Mouse (Mus musculus) MEL (cell line): ENCODE data around the gene Ggcx. TPM values are rescaled to one million over a fixed set of nuclear protein-coding genes. Genes with fewer than 3 reads are reported as not detected.

ENCODE experiments used
- DNase-seq: peaks from one replicate; pipeline ENCODE4 v3.0.0; 2011; ENCODE audit warnings: low read depth, low spot score
- H3K27ac ChIP-seq: 2 replicates; pipeline ENCODE4 v1.5.1; 2012; ENCODE audit warnings: low read depth, mild to moderate bottlenecking, control low read depth, low read length, moderate library complexity; ENCODE audit not compliant: control insufficient read depth
- H3K27me3 ChIP-seq, 2 experiments: fragments of 150-350 bp in 1 of 2; sonication (generic) in 1 of 2; 2 replicates each; pipeline ENCODE4 v1.6.1; 2012; ENCODE audit warnings: low read length in 2 of 2, mild to moderate bottlenecking in 2 of 2, improper control_type of control experiment in 1 of 2, moderate library complexity in 1 of 2; ENCODE audit not compliant: insufficient read depth in 2 of 2, control insufficient read depth in 1 of 2
- H3K36me3 ChIP-seq, 2 experiments: 2 replicates each; pipeline ENCODE4 v1.6.1; 2012 to 2014; ENCODE audit warnings: low read length in 2 of 2, improper control_type of control experiment in 1 of 2, inconsistent platforms in 1 of 2, mild to moderate bottlenecking in 1 of 2; ENCODE audit not compliant: insufficient read depth in 2 of 2, control insufficient read depth in 1 of 2
- H3K4me1 ChIP-seq, 2 experiments: fragments of 150-350 bp in 1 of 2; sonication (generic) in 1 of 2; 2 replicates each; pipeline ENCODE4 v1.6.1; 2012; ENCODE audit warnings: low read length in 2 of 2, improper control_type of control experiment in 1 of 2, mild to moderate bottlenecking in 1 of 2; ENCODE audit not compliant: insufficient read depth in 2 of 2, control insufficient read depth in 1 of 2
- H3K4me3 ChIP-seq, 2 experiments: fragments of 150-350 bp in 1 of 2; sonication (generic) in 1 of 2; 2 replicates each; pipeline ENCODE4 v1.5.1; 2012; ENCODE audit warnings: low read depth in 2 of 2, low read length in 2 of 2, mild to moderate bottlenecking in 2 of 2, moderate library complexity in 2 of 2, control low read depth in 1 of 2, improper control_type of control experiment in 1 of 2; ENCODE audit not compliant: control insufficient read depth in 1 of 2, insufficient read depth in 1 of 2
- H3K79me2 ChIP-seq: 2 replicates; pipeline ENCODE4 v1.6.1; 2012; ENCODE audit warnings: mild to moderate bottlenecking, low read length, moderate library complexity; ENCODE audit not compliant: control insufficient read depth, poor library complexity, insufficient read depth
- H3K9ac ChIP-seq: 2 replicates; pipeline ENCODE4 v1.6.1; 2012; ENCODE audit warnings: low read depth, mild to moderate bottlenecking, control low read depth, low read length, moderate library complexity; ENCODE audit not compliant: control insufficient read depth, poor library complexity, severe bottlenecking
- H3K9me3 ChIP-seq: fragments of 150-350 bp; sonication (generic); replicated peaks from 2 replicates; pipeline ENCODE4 v1.6.1; 2012; ENCODE audit warnings: mild to moderate bottlenecking, low read length, improper control_type of control experiment, moderate library complexity; ENCODE audit not compliant: insufficient read depth
- BHLHE40 ChIP-seq: IDR thresholded peaks from 2 replicates; pipeline ENCODE4 v1.6.1; 2012; ENCODE audit warnings: low read depth, mild to moderate bottlenecking, inconsistent platforms, low read length, improper control_type of control experiment, borderline replicate concordance
- CHD1 ChIP-seq: IDR thresholded peaks from 2 replicates; pipeline ENCODE4 v1.6.1; 2012; ENCODE audit warnings: low read depth, mild to moderate bottlenecking, inconsistent platforms, low read length, improper control_type of control experiment
- CTCF ChIP-seq, 3 experiments: IDR thresholded peaks in 2 of 3; conservative IDR thresholded peaks in 1 of 3; 2 replicates each; pipeline ENCODE4 v1.5.1; 2011 to 2012; ENCODE audit warnings: low read length in 3 of 3, low read depth in 2 of 3, mild to moderate bottlenecking in 2 of 3, improper control_type of control experiment in 1 of 3, inconsistent platforms in 1 of 3, mixed read lengths in 1 of 3, moderate library complexity in 1 of 3; ENCODE audit not compliant: control insufficient read depth in 1 of 3, insufficient read depth in 1 of 3, poor library complexity in 1 of 3, severe bottlenecking in 1 of 3
- E2F4 ChIP-seq: IDR thresholded peaks from 2 replicates; pipeline ENCODE4 v1.6.1; 2011; ENCODE audit warnings: low read depth, low read length, improper control_type of control experiment, borderline replicate concordance
- ELF1 ChIP-seq: IDR thresholded peaks from 2 replicates; pipeline ENCODE4 v1.6.1; 2014; ENCODE audit warnings: low read depth, mild to moderate bottlenecking, inconsistent platforms, low read length, improper control_type of control experiment, moderate library complexity
- EP300 ChIP-seq, 2 experiments: IDR thresholded peaks; 2 replicates each; pipeline ENCODE4 v1.6.1; 2011; ENCODE audit warnings: improper control_type of control experiment in 2 of 2, low read length in 2 of 2, low read depth in 1 of 2, mild to moderate bottlenecking in 1 of 2
- ETS1 ChIP-seq: IDR thresholded peaks from 2 replicates; pipeline ENCODE4 v1.6.1; 2012; ENCODE audit warnings: low read depth, mild to moderate bottlenecking, inconsistent platforms, low read length, improper control_type of control experiment, moderate library complexity
- GABPA ChIP-seq: IDR thresholded peaks from 2 replicates; pipeline ENCODE4 v1.6.1; 2012; ENCODE audit warnings: low read depth, mild to moderate bottlenecking, inconsistent platforms, low read length, improper control_type of control experiment, moderate library complexity
- GATA1 ChIP-seq: IDR thresholded peaks from 2 replicates; pipeline ENCODE4 v1.6.1; 2011; ENCODE audit warnings: low read depth, low read length, improper control_type of control experiment
- HCFC1 ChIP-seq: IDR thresholded peaks from 2 replicates; pipeline ENCODE4 v1.6.1; 2012; ENCODE audit warnings: low read depth, mild to moderate bottlenecking, inconsistent platforms, low read length, improper control_type of control experiment, moderate library complexity
- JUND ChIP-seq: IDR thresholded peaks from 2 replicates; pipeline ENCODE4 v1.6.1; 2011; ENCODE audit warnings: low read depth, mild to moderate bottlenecking, improper control_type of control experiment, low read length
- KAT2A ChIP-seq: conservative IDR thresholded peaks from 2 replicates; pipeline ENCODE4 v1.6.1; 2012; ENCODE audit warnings: low read depth, low read length, improper control_type of control experiment, inconsistent platforms
- MAFK ChIP-seq: IDR thresholded peaks from 2 replicates; pipeline ENCODE4 v1.6.1; 2011; ENCODE audit warnings: low read depth, mild to moderate bottlenecking, low read length, improper control_type of control experiment, borderline replicate concordance
- MAX ChIP-seq: IDR thresholded peaks from 2 replicates; pipeline ENCODE4 v1.6.1; 2011; ENCODE audit warnings: low read length, improper control_type of control experiment
- MAZ ChIP-seq: IDR thresholded peaks from 2 replicates; pipeline ENCODE4 v1.6.1; 2012; ENCODE audit warnings: low read depth, mild to moderate bottlenecking, inconsistent platforms, low read length, improper control_type of control experiment
- MXI1 ChIP-seq: IDR thresholded peaks from 2 replicates; pipeline ENCODE4 v1.6.1; 2011; ENCODE audit warnings: mild to moderate bottlenecking, low read depth, low read length, improper control_type of control experiment
- MYB ChIP-seq: IDR thresholded peaks from 2 replicates; pipeline ENCODE4 v1.6.1; 2011; ENCODE audit warnings: mild to moderate bottlenecking, low read depth, low read length, improper control_type of control experiment
- MYC ChIP-seq: IDR thresholded peaks from 2 replicates; pipeline ENCODE4 v1.6.1; 2011; ENCODE audit warnings: low read depth, mild to moderate bottlenecking, low read length, improper control_type of control experiment, moderate library complexity
- NELFE ChIP-seq: IDR thresholded peaks from 2 replicates; pipeline ENCODE4 v1.6.1; 2011; ENCODE audit warnings: low read depth, low read length, improper control_type of control experiment
- NRF1 ChIP-seq: IDR thresholded peaks from 2 replicates; pipeline ENCODE4 v1.6.1; 2014; ENCODE audit warnings: low read depth, mild to moderate bottlenecking, inconsistent platforms, low read length, improper control_type of control experiment, moderate library complexity; ENCODE audit not compliant: poor library complexity, insufficient read depth, severe bottlenecking
- POLR2A ChIP-seq, 2 experiments: IDR thresholded peaks; 2 replicates each; pipeline ENCODE4 v1.6.1; 2011 to 2012; ENCODE audit warnings: low read length in 2 of 2, mild to moderate bottlenecking in 2 of 2, control low read depth in 1 of 2, improper control_type of control experiment in 1 of 2, low read depth in 1 of 2, moderate library complexity in 1 of 2; ENCODE audit not compliant: control insufficient read depth in 1 of 2, insufficient read depth in 1 of 2, poor library complexity in 1 of 2
- POLR2AphosphoS2 ChIP-seq: IDR thresholded peaks from 2 replicates; pipeline ENCODE4 v1.6.1; 2011; ENCODE audit warnings: low read length, improper control_type of control experiment
- POLR2AphosphoS5 ChIP-seq: IDR thresholded peaks from 2 replicates; pipeline ENCODE4 v1.6.1; 2012; ENCODE audit warnings: low read depth, borderline replicate concordance, mild to moderate bottlenecking, inconsistent platforms, low read length, moderate library complexity, mixed read lengths
- RAD21 ChIP-seq: IDR thresholded peaks from 2 replicates; pipeline ENCODE4 v1.6.1; 2011; ENCODE audit warnings: mild to moderate bottlenecking, low read depth, low read length, improper control_type of control experiment
- RCOR1 ChIP-seq: IDR thresholded peaks from 2 replicates; pipeline ENCODE4 v1.6.1; 2012; ENCODE audit warnings: low read depth, mild to moderate bottlenecking, inconsistent platforms, low read length, improper control_type of control experiment
- SIN3A ChIP-seq: IDR thresholded peaks from 2 replicates; pipeline ENCODE4 v1.6.1; 2012; ENCODE audit warnings: low read length, improper control_type of control experiment, inconsistent platforms
- SMC3 ChIP-seq: IDR thresholded peaks from 2 replicates; pipeline ENCODE4 v1.6.1; 2011; ENCODE audit warnings: low read depth, low read length, improper control_type of control experiment
- TAL1 ChIP-seq: IDR thresholded peaks from 2 replicates; pipeline ENCODE4 v1.6.1; 2012; ENCODE audit warnings: mild to moderate bottlenecking, inconsistent platforms, low read length, moderate library complexity, mixed read lengths
- TBP ChIP-seq: IDR thresholded peaks from 2 replicates; pipeline ENCODE4 v1.8.0; 2011; ENCODE audit warnings: low read depth, low read length, improper control_type of control experiment
- TCF12 ChIP-seq: IDR thresholded peaks from 2 replicates; pipeline ENCODE4 v1.6.1; 2014; ENCODE audit warnings: low read depth, mild to moderate bottlenecking, inconsistent platforms, low read length, improper control_type of control experiment, moderate library complexity
- UBTF ChIP-seq: IDR thresholded peaks from 2 replicates; pipeline ENCODE4 v1.6.1; 2012; ENCODE audit warnings: low read depth, mild to moderate bottlenecking, inconsistent platforms, low read length, improper control_type of control experiment, moderate library complexity, borderline replicate concordance; ENCODE audit not compliant: insufficient read depth
- USF1 ChIP-seq: IDR thresholded peaks from 2 replicates; pipeline ENCODE4 v1.6.1; 2014; ENCODE audit warnings: low read depth, mild to moderate bottlenecking, inconsistent platforms, low read length, improper control_type of control experiment, moderate library complexity
- USF2 ChIP-seq, 2 experiments: IDR thresholded peaks; 2 replicates each; pipeline ENCODE4 v1.6.1; 2011 to 2012; ENCODE audit warnings: improper control_type of control experiment in 2 of 2, low read length in 2 of 2, borderline replicate concordance in 1 of 2, inconsistent platforms in 1 of 2, low read depth in 1 of 2, mild to moderate bottlenecking in 1 of 2; ENCODE audit not compliant: insufficient read depth in 1 of 2
- ZC3H11A ChIP-seq: IDR thresholded peaks from 2 replicates; pipeline ENCODE4 v1.6.1; 2012; ENCODE audit warnings: low read depth, mild to moderate bottlenecking, inconsistent platforms, low read length, improper control_type of control experiment
- ZKSCAN1 ChIP-seq: IDR thresholded peaks from 2 replicates; pipeline ENCODE4 v1.6.1; 2012; ENCODE audit warnings: low read depth, mild to moderate bottlenecking, inconsistent platforms, low read length, improper control_type of control experiment, moderate library complexity
- ZMIZ1 ChIP-seq: IDR thresholded peaks from 2 replicates; pipeline ENCODE4 v1.6.1; 2012; ENCODE audit warnings: low read depth, mild to moderate bottlenecking, inconsistent platforms, low read length, improper control_type of control experiment, moderate library complexity
- ZNF384 ChIP-seq: IDR thresholded peaks from 2 replicates; pipeline ENCODE4 v1.6.1; 2012; ENCODE audit warnings: low read depth, mild to moderate bottlenecking, inconsistent platforms, low read length, improper control_type of control experiment
- polyA plus RNA-seq, 2 experiments: library from polyadenylated mRNA; stranded (reverse) in 1 of 2; unstranded in 1 of 2; fragments of >175 nt in 1 of 2; fragments of >200 nt in 1 of 2; gene quantifications; 2 replicates each; pipeline versions ENCODE4 v1.2.1 to v1.2.4; 2012; ENCODE audit warnings: low replicate concordance in 2 of 2, low read depth in 1 of 2; ENCODE audit not compliant: insufficient read length in 2 of 2, insufficient read depth in 1 of 2, missing spikeins in 1 of 2
- total RNA-seq: library from RNA; depleted of rRNA; stranded (reverse); fragments of 300-350 nt; gene quantifications from 2 replicates; pipeline ENCODE4 v1.2.3, GENCODE M21; 2012

Gene Ggcx
- total and polyA plus RNA-seq, 3 experiments: 5.2 to 5.4 TPM; not detected in 1

GRCm38 (mm10) chr6:72366844-72367443 lies 47.2 kb upstream of the Ggcx start, which contains the start of gene Rnf181:
TSS of gene Rnf181 (minus strand) at chr6:72366956.
- DNase-seq: no peak
- Histone ChIP-seq H3K27me3 (no peaks in the 10 kb centered on the region), H3K36me3 (peaks cover 1 to 12% of the 10 kb centered on the region in 2 experiments; a peak in 3 of 4 replicates), H3K9me3 (no peaks in the 10 kb centered on the region), H3K79me2 (peaks cover 2% of the 10 kb centered on the region), H3K9ac (no peak within 1 kb of the TSS), H3K27ac (0 out of 2 replicates have a peak within 1 kb of the TSS, but pooled peaks have one; percentile 15), H3K4me1 (peaks cover 0 to 12% of the 10 kb centered on the region in 2 experiments; a peak in 2 of 4 replicates), H3K4me3 (no peak within 1 kb of the TSS)
- TF ChIP-seq MAFK (no peak), E2F4 (no peak), EP300 (IDR thresholded peaks at IDR 0.05; ENCODE audit: low read depth in 1 of 2, low read length in 2 of 2) (no peak), TCF12 (no peak), ZKSCAN1 (no peak), NELFE (no peak; the same call in 1 of the 2 replicates), ZMIZ1 (peak; percentile 78), MYB (peak; percentile 26; the same call in 1 of the 2 replicates), GATA1 (no peak), CHD1 (no peak), POLR2AphosphoS2 (peak; percentile 95), USF1 (no peak), USF2 (IDR thresholded peaks at IDR 0.05; ENCODE audit: borderline replicate concordance in 1 of 2, insufficient read depth in 1 of 2, low read depth in 1 of 2, low read length in 2 of 2) (no peak), SMC3 (0 out of 2 replicates have a peak, but pooled peaks have one; percentile 14), POLR2A (IDR thresholded peaks at IDR 0.05; ENCODE audit: control insufficient read depth in 1 of 2, insufficient read depth in 1 of 2, low read depth in 1 of 2, low read length in 2 of 2, poor library complexity in 1 of 2) (peak in 1 of 2 experiments; percentile 4; a peak in 1 of 4 replicates), CTCF (IDR thresholded peaks at IDR 0.05 in 2 of 3, conservative IDR thresholded peaks at IDR 0.05 in 1 of 3; ENCODE audit: control insufficient read depth in 1 of 3, insufficient read depth in 1 of 3, low read depth in 2 of 3, low read length in 3 of 3, poor library complexity in 1 of 3, severe bottlenecking in 1 of 3) (no peak), TAL1 (no peak), UBTF (no peak), ETS1 (no peak), RCOR1 (no peak), NRF1 (no peak), KAT2A (no peak; the same call in 1 of the 2 replicates), BHLHE40 (no peak), POLR2AphosphoS5 (peak; percentile 62; the same call in 1 of the 2 replicates), MYC (no peak), MAZ (no peak), MAX (no peak), MXI1 (no peak), ELF1 (no peak), SIN3A (no peak), GABPA (no peak), ZC3H11A (no peak), HCFC1 (no peak), JUND (no peak), RAD21 (no peak), TBP (no peak), ZNF384 (no peak)
